Mouse (Mus musculus): ENCODE data around the gene Gm17584. TPM values are rescaled to one million over a fixed set of nuclear protein-coding genes. Genes with fewer than 3 reads are reported as not detected.
"Not testable (repeated sequence)": the region's sequence is repeated elsewhere in the genome, so short reads cannot be mapped to it uniquely, and the experiment has no call there.

Gm17584 gene
- total RNA-seq (2021) = not detected

- intact Hi-C loops (cut with DNase I); DNase-seq (ENCODE audit: low spot score in 2 of 2): not testable (repeated sequence)
Measured at GRCm38 (mm10) chrX:124500263-124500662, at the start of gene Gm17584. TSS of gene Gm17584 (plus strand) at chrX:124500563.

Other genes with a start within 250 kb of the Gm17584 start
- not detected for gene Gm17469, start 129.3 kb downstream of the Gm17584 start, total RNA-seq (2021)